Mouse (Mus musculus) G1E (cell line): ENCODE results near the gene Natd1. TPM values are rescaled to one million over a fixed set of nuclear protein-coding genes. Genes with fewer than 3 reads are reported as not detected.

Experiments used
- ATAC-seq: 2 replicates; pipeline ENCODE4 v1.8.0; 2016; ENCODE audit warnings: mild to moderate bottlenecking; ENCODE audit not compliant: insufficient number of reproducible peaks, poor library complexity, low FRiP score, severe bottlenecking; ENCODE audit errors: extremely low read depth
- DNase-seq: peaks from one replicate; pipeline ENCODE4 v3.0.0; 2012; ENCODE audit warnings: low spot score
- H3K27me3 ChIP-seq: 2 replicates; pipeline ENCODE4 v1.6.1; 2012; ENCODE audit warnings: mild to moderate bottlenecking, low read length, inconsistent platforms; ENCODE audit not compliant: insufficient read depth
- H3K36me3 ChIP-seq: replicated peaks from 2 replicates; pipeline ENCODE3; 2012; ENCODE audit warnings: mild to moderate bottlenecking, inconsistent platforms
- H3K4me1 ChIP-seq: 2 replicates; pipeline ENCODE4 v1.6.1; 2012; ENCODE audit warnings: low read depth, low read length, inconsistent platforms, mixed read lengths; ENCODE audit not compliant: insufficient read depth
- H3K4me3 ChIP-seq: 2 replicates; pipeline ENCODE4 v1.5.1; 2012; ENCODE audit warnings: low read depth, mild to moderate bottlenecking, inconsistent platforms, low read length, moderate library complexity, mixed read lengths
- H3K9me3 ChIP-seq: replicated peaks from 2 replicates; pipeline ENCODE4 v1.6.1; 2012; ENCODE audit warnings: inconsistent platforms
- CTCF ChIP-seq: IDR thresholded peaks from 2 replicates; pipeline ENCODE4 v1.5.1; 2012; ENCODE audit warnings: low read depth, low read length, inconsistent platforms, mixed read lengths
- GATA1 ChIP-seq: IDR thresholded peaks from 2 replicates; pipeline ENCODE4 v1.6.1; 2012; ENCODE audit warnings: borderline replicate concordance, low read length, inconsistent platforms, mixed read lengths
- GATA2 ChIP-seq: IDR thresholded peaks from 2 replicates; pipeline ENCODE4 v1.6.1; 2012; ENCODE audit warnings: low read depth, low read length, inconsistent platforms, borderline replicate concordance
- POLR2AphosphoS5 ChIP-seq: IDR thresholded peaks from 2 replicates; pipeline ENCODE4 v1.6.1; 2012; ENCODE audit warnings: low read depth, low read length, inconsistent platforms; ENCODE audit not compliant: insufficient replicate concordance
- TAL1 ChIP-seq: conservative IDR thresholded peaks from 2 replicates; pipeline ENCODE4 v1.6.1; 2012; ENCODE audit warnings: low read depth, low read length, inconsistent platforms, mixed read lengths
- polyA plus RNA-seq: library from polyadenylated mRNA; stranded (reverse); fragments of >175 nt; gene quantifications from 2 replicates; pipeline ENCODE4 v1.2.3, GENCODE M21; 2012
- total RNA-seq, 2 experiments: library from RNA; stranded (forward) in 1 of 2; stranded (reverse) in 1 of 2; fragments of 200-1000 nt in 1 of 2; fragments of >200 nt in 1 of 2; fragmentation: Nextera tagmentation in 1 of 2; gene quantifications; 2 replicates each; pipeline ENCODE4 v1.2.3; 2014 to 2017

Natd1 gene
- 10.5 and 10.9 TPM in 2 replicates for total RNA-seq (2014; fragmentation: Nextera tagmentation)
- 6.4 and 7.7 TPM in 2 replicates for total RNA-seq (2017)
- polyA plus RNA-seq, result 5.4 and 5.9 TPM in 2 replicates

DNA sequence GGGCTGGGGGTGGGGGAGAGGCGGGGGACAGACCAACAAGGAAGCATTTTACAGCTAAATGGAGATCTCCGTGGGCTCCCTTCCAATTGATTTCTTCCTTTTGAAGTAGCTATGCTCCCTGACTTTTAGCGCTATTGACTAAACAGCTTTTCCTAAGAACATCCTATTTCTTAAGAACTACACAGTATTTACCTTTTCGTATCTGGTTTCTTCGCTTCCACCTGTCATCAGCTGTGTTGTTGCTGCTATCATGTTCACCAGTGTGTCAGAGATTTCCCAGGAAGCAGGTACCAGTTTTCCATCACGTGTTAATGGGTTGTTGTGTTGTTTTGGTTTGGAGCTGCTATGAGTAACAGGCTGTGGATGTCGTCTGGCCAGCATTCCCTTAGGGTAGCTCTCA is at the start of gene Natd1:
Natd1 (minus strand) TSS at position 260 of the 400 bp plus-strand sequence.
- ATAC-seq (no peak), DNase-seq (no peak)
- Histone ChIP-seq H3K27me3 (no peaks in the 10 kb centered on the region; the same call in 1 of the 2 replicates), H3K36me3 (peaks cover 12% of the 10 kb centered on the region), H3K4me3 (peak within 1 kb of the TSS; percentile 87), H3K4me1 (peaks cover 28% of the 10 kb centered on the region), H3K9me3 (no peaks in the 10 kb centered on the region)
- TF ChIP-seq POLR2AphosphoS5 (no peak), TAL1 (no peak), GATA1 (no peak), CTCF (no peak), GATA2 (no peak)

DNA sequence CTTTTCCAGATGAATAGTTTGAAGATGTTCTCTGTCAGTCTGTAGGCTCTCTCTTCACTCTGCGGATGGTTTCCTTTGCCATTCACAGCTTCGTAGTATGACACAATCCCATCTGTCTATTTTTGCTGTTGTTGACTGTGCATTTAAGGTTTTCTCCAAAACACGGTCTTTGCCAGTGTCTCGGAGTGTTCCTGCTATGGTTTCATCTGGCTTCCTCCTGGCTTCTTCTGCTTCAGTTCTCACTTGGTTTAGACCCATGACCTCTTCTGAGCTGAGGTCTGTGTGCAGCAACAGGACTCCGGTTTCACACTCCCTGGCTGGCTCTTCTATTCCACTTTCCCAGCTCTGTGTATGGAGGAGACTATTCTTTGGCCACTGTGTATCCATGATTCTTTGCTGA is 48.2 kb upstream of the Natd1 start:
- no peak for ATAC-seq
- no peak for DNase-seq
- no peaks in the 10 kb centered on the region; the same call in 1 of the 2 replicates for H3K4me1 ChIP-seq
- TF ChIP-seq CTCF (no peak), POLR2AphosphoS5 (no peak), TAL1 (no peak), GATA1 (no peak), GATA2 (no peak)
- H3K27me3 ChIP-seq, result peaks cover 27% of the 10 kb centered on the region
- H3K4me3 ChIP-seq, result no peak overlapping the region
- H3K36me3 ChIP-seq, result no peaks in the 10 kb centered on the region
- peaks cover 7% of the 10 kb centered on the region for H3K9me3 ChIP-seq

DNA sequence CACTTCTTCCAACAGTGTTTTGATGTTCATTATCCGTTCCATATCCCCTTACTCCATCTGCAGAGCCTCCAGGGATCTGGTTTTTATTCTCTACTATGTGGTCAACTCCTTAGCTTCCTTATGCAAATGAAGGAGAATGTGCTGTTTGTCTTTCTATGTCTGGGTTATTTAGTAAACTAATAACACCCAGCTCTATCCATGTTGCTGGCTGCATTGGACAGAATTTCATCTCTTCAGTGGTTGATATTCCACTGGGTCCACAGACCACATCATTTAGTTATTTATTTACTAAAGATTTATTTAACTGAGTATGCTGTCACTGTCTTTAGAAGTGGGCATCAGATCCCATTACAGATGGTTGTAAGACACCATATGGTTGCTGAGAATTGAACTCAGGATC is 46.6 kb upstream of the Natd1 start:
- TF ChIP-seq POLR2AphosphoS5 (no peak), CTCF (no peak), GATA2 (no peak), TAL1 (no peak), GATA1 (no peak)
- ATAC-seq (no peak), DNase-seq (no peak)
- no peaks in the 10 kb centered on the region for H3K4me1 ChIP-seq
- H3K36me3 ChIP-seq, result no peaks in the 10 kb centered on the region
- peaks cover 7% of the 10 kb centered on the region for H3K9me3 ChIP-seq
- H3K27me3 ChIP-seq, result peaks cover 29% of the 10 kb centered on the region
- H3K4me3 ChIP-seq, result no peak overlapping the region

DNA sequence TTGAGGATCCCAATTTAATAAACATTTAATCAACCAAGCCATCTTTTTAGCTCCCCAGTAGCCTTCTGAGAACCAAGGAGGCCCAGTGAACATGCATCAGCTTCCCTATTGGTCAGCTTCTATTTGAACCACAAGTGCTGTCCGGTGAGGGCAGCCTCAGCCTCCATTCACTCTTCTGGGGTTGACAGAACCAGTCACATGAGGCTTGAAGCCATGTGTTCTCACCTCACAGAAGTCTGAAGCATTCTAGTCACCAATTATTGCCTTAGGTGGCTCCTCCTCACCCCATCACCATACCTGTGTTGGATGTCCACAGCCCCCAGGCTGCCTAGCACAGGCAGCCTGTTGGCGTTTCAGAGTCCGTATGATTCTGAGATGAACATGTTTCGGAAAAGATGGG is 44.4 kb upstream of the Natd1 start:
- TF ChIP-seq GATA2 (no peak), GATA1 (no peak), TAL1 (no peak), POLR2AphosphoS5 (no peak), CTCF (no peak)

DNA sequence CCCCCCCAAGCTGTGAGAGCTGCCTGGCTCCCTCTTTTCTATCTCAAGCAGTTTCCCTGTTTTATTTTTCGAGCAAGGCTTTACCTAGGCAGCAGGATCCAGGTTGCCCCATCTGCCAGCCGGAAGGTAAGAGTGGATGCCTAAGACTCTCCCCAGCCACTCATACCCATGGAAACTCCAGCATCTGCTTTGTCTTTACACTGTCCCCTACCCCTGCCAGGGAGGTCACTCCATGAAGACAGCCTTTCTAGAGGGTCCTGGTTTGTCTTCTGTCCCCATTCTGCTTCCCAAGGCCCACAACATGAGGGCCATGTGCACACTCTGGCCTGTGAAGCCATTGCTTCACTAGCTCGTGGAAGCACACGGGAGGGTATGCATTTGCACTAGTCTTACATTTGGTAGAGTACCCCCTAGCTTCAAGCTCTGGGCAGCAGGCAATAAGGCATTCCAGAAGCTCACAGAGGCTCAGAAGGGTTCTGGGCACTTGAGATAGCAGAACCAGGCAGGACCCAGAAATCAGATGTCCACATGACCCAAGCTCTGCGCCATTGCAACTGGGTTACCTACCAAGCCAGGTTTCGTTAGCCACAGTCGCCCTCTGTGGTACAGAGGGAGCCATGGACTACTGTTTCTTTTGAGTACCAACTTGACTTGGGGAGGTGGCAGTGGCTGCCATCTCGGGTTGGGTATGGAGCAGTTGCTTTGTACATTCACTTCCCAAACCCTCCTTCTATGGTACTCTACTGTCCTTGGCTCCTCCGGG is 41.3 kb upstream of the Natd1 start:
- H3K4me1 ChIP-seq, result no peaks in the 10 kb centered on the region
- TF ChIP-seq GATA1 (no peak), CTCF (no peak)
- DNase-seq (no peak), ATAC-seq (no peak)
- peaks cover 4% of the 10 kb centered on the region for H3K9me3 ChIP-seq
- peaks cover 47% of the 10 kb centered on the region for H3K36me3 ChIP-seq
- peaks cover 20% of the 10 kb centered on the region for H3K27me3 ChIP-seq
- H3K4me3 ChIP-seq, result no peak overlapping the region

More for the DNA sequence above, 44.4 kb upstream of the Natd1 start:
- Histone ChIP-seq H3K4me3 (no peak overlapping the region), H3K36me3 (peaks cover 15% of the 10 kb centered on the region), H3K4me1 (no peaks in the 10 kb centered on the region), H3K27me3 (peaks cover 29% of the 10 kb centered on the region), H3K9me3 (peaks cover 4% of the 10 kb centered on the region)
- DNase-seq (no peak), ATAC-seq (no peak)

DNA sequence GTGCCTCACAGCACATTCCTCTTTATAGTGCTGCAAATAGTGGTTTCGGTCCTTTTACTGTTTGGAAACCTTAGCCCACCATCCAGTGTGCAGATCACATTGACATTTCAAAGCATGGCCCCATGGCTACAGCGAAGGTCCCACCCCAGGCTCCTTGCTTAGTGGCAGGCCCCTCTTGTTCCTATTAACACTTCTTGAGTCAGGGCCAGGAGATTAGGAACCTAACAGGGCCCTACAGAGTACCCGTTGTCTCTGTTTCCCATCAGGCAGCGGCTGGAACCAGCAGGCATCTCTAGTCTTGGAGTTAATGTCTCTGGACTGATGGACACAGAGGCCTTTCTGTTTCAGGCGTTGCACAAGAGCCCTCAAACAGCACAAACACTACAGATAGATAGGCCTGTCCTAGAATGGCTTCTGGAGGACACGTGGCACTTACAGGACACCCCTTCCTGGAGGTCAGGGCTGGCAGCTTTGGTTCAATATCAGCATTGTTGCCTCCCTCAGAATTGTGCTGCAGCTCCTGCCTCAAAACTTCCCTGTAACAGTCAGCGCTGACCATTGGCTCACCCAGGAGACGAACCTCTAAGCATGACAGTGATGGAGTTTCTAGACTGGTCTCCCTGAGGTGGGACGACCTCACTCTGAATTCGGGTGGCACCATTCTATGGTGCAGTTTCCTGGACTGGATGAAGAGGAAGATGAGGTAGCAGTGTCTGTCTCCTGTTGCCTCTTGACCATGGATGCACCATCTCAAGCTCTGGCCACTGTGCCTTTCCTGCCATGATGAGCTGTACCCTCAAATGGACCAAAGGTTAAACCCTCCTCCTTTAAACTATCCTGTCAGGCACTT is 39.9 kb upstream of the Natd1 start:
- no peaks in the 10 kb centered on the region for H3K4me1 ChIP-seq
- peaks cover 20% of the 10 kb centered on the region for H3K27me3 ChIP-seq
- DNase-seq, result no peak
- 0 out of 2 replicates have a peak, but pooled peaks cover under 1% of the 10 kb centered on the region for H3K9me3 ChIP-seq
- H3K36me3 ChIP-seq, result peaks cover 56% of the 10 kb centered on the region
- TF ChIP-seq POLR2AphosphoS5 (no peak), CTCF (no peak), GATA1 (no peak)
- ATAC-seq, result no peak
- no peak overlapping the region for H3K4me3 ChIP-seq
